Mouse (Mus musculus): ENCODE measurements around the gene Stard10. TPM values are rescaled to one million over a fixed set of nuclear protein-coding genes. Genes with fewer than 3 reads are reported as not detected.

The Stard10 gene
- polyA plus RNA-seq, 1 experiment = 114 TPM

- Histone ChIP-seq H3K4me1 (ENCODE audit: control insufficient read depth, insufficient read depth, low read length) (peaks cover 7% of the 10 kb centered on the region; the same call in 1 of the 2 replicates), H3K27ac (ENCODE audit: control insufficient read depth, insufficient read depth, low read depth, low read length, poor library complexity) (no peak overlapping the region), H3K4me3 (replicated peaks; ENCODE audit: control insufficient read depth, low read depth, low read length) (no peak overlapping the region)
- TF ChIP-seq POLR2A (IDR thresholded peaks at IDR 0.05; ENCODE audit: borderline replicate concordance, control insufficient read depth, low read depth, low read length) = no peak
- no peak for TF ChIP-seq CTCF (IDR thresholded peaks at IDR 0.05; ENCODE audit: control insufficient read depth, insufficient read depth, low read length)
- 48% methylated on average over 5 of the region's 5 CpGs for WGBS
Measured at GRCm38 (mm10) chr7:101378796-101379465, 62.0 kb downstream of the Stard10 start.

- TF ChIP-seq POLR2A (IDR thresholded peaks at IDR 0.05; ENCODE audit: borderline replicate concordance, control insufficient read depth, low read depth, low read length) (no peak), CTCF (IDR thresholded peaks at IDR 0.05; ENCODE audit: control insufficient read depth, insufficient read depth, low read length) (no peak)
- WGBS = 41% methylated on average over 2 of the region's 2 CpGs
- peak overlapping the region; percentile 13 for H3K27ac ChIP-seq (ENCODE audit: control insufficient read depth, insufficient read depth, low read depth, low read length, poor library complexity)
- H3K4me3 ChIP-seq (replicated peaks; ENCODE audit: control insufficient read depth, low read depth, low read length) = no peak overlapping the region
- peaks cover 7% of the 10 kb centered on the region; the same call in 1 of the 2 replicates for H3K4me1 ChIP-seq (ENCODE audit: control insufficient read depth, insufficient read depth, low read length)
Measured at GRCm38 (mm10) chr7:101379732-101380131, 62.8 kb downstream of the Stard10 start.

DNA sequence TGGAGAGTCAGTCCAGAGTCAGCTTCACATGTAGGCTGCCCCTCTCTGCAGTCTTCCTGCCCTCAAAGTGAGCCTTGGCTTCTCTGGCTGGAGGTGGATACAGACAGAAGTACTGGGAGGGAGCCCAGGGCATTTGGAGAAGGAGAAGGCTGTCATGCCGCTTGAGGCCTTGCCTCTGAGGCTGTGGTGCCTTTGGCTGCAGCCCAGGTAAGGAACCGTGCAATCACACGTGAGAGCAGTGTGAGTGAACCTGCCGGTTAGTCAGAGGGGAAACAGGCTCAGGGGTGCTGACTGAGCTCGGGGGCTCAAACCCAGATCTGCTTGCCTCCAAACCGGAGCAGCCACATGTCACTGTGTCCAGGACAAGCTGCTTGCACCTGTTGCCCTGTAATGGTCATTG, 64.6 kb downstream of the Stard10 start:
- Histone ChIP-seq H3K4me1 (ENCODE audit: control insufficient read depth, insufficient read depth, low read length) (peaks cover 7% of the 10 kb centered on the region; the same call in 1 of the 2 replicates), H3K27ac (ENCODE audit: control insufficient read depth, insufficient read depth, low read depth, low read length, poor library complexity) (no peak overlapping the region), H3K4me3 (replicated peaks; ENCODE audit: control insufficient read depth, low read depth, low read length) (no peak overlapping the region)
- WGBS = 56% methylated on average over 6 of the region's 6 CpGs
- no peak for TF ChIP-seq CTCF (IDR thresholded peaks at IDR 0.05; ENCODE audit: control insufficient read depth, insufficient read depth, low read length)
- peak; percentile 29; the same call in 1 of the 2 replicates for TF ChIP-seq POLR2A (IDR thresholded peaks at IDR 0.05; ENCODE audit: borderline replicate concordance, control insufficient read depth, low read depth, low read length)

DNA sequence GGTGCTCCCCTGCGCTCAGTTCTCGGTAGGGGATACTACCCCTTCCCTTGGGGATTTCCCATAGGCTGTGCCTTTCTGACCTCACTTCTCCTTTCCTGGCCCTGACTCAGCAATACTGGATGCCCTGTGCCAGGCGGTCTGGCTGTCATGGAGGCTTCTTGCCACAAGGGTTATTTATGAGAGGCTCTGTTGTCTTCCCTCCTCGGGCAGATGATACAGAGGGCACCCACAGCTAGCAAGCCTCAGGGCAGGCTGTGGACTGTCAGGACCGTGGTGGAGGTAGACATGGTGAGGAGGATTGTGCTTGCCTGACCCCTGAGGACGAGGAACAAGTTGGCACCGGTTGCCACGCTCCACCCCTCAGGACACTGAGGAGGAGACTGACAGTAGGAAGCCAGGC, 65.5 kb downstream of the Stard10 start:
- TF ChIP-seq POLR2A (IDR thresholded peaks at IDR 0.05; ENCODE audit: borderline replicate concordance, control insufficient read depth, low read depth, low read length) = no peak
- peak; percentile 29; the same call in 1 of the 2 replicates for TF ChIP-seq CTCF (IDR thresholded peaks at IDR 0.05; ENCODE audit: control insufficient read depth, insufficient read depth, low read length)
- WGBS = 17% methylated on average over 8 of the region's 8 CpGs

DNA sequence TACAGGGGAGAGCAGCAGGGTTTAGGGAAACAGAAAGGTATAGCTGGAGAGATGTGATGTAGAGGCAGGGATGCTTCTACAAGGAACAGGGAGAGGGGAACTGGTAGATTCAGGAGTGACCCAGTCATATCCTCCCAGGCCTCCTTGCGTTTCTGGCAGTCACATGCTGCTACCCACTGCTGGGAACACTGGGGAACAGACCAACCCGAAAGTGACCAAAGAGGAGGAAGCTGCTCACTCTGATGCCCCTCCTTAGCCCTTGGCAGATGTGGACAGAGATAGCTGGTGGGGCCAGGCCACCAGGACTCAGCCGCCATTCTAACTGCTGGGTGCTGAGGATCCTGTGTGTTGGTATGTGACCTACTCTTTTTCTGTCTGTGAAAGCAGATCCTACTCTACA, 66.9 kb downstream of the Stard10 start:
- Histone ChIP-seq H3K4me3 (replicated peaks; ENCODE audit: control insufficient read depth, low read depth, low read length) (no peak overlapping the region), H3K4me1 (ENCODE audit: control insufficient read depth, insufficient read depth, low read length) (peaks cover 6% of the 10 kb centered on the region; the same call in 1 of the 2 replicates), H3K27ac (ENCODE audit: control insufficient read depth, insufficient read depth, low read depth, low read length, poor library complexity) (no peak overlapping the region)
- TF ChIP-seq POLR2A (IDR thresholded peaks at IDR 0.05; ENCODE audit: borderline replicate concordance, control insufficient read depth, low read depth, low read length) (no peak), CTCF (IDR thresholded peaks at IDR 0.05; ENCODE audit: control insufficient read depth, insufficient read depth, low read length) (no peak)
- 34% methylated on average over 3 of the region's 3 CpGs for WGBS

More for the DNA sequence above, 65.5 kb downstream of the Stard10 start:
- H3K4me1 ChIP-seq (ENCODE audit: control insufficient read depth, insufficient read depth, low read length) = peaks cover 7% of the 10 kb centered on the region; the same call in 1 of the 2 replicates
- H3K27ac ChIP-seq (ENCODE audit: control insufficient read depth, insufficient read depth, low read depth, low read length, poor library complexity) = peak overlapping the region; percentile 23; the same call in 1 of the 2 replicates
- no peak overlapping the region for H3K4me3 ChIP-seq (replicated peaks; ENCODE audit: control insufficient read depth, low read depth, low read length)

GRCm38 (mm10) chr7:101384931-101385330, 68.0 kb downstream of the Stard10 start:
- peaks cover 3% of the 10 kb centered on the region; the same call in 1 of the 2 replicates for H3K4me1 ChIP-seq (ENCODE audit: control insufficient read depth, insufficient read depth, low read length)
- peak overlapping the region; percentile 15; the same call in 1 of the 2 replicates for H3K27ac ChIP-seq (ENCODE audit: control insufficient read depth, insufficient read depth, low read depth, low read length, poor library complexity)
- no peak overlapping the region for H3K4me3 ChIP-seq (replicated peaks; ENCODE audit: control insufficient read depth, low read depth, low read length)
- 83% methylated on average over 10 of the region's 10 CpGs for WGBS
- TF ChIP-seq CTCF (IDR thresholded peaks at IDR 0.05; ENCODE audit: control insufficient read depth, insufficient read depth, low read length) (no peak), POLR2A (IDR thresholded peaks at IDR 0.05; ENCODE audit: borderline replicate concordance, control insufficient read depth, low read depth, low read length) (no peak)

DNA sequence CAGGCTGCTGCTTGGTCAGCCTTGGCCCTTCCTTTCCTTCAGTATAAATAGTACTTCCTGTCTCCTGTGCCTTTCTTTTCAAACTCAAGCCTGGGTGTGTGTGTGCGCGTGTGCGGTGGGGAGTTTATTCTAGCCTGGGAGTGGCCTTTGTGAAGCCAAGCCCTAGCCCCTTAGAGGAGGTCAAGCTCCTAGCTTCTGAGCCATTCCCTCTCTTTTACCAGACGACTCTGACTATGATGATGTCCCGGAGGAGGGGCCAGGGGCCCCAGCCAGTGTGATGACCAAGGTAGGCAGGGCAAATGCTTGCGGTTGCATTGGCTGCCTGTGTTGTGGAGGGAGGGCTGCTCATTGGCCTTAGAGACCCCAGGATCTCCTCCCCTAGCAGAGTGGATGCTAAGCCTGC, 68.4 kb downstream of the Stard10 start:
- TF ChIP-seq CTCF (IDR thresholded peaks at IDR 0.05; ENCODE audit: control insufficient read depth, insufficient read depth, low read length) (no peak), POLR2A (IDR thresholded peaks at IDR 0.05; ENCODE audit: borderline replicate concordance, control insufficient read depth, low read depth, low read length) (no peak)
- Histone ChIP-seq H3K27ac (ENCODE audit: control insufficient read depth, insufficient read depth, low read depth, low read length, poor library complexity) (no peak overlapping the region), H3K4me3 (replicated peaks; ENCODE audit: control insufficient read depth, low read depth, low read length) (no peak overlapping the region), H3K4me1 (ENCODE audit: control insufficient read depth, insufficient read depth, low read length) (peaks cover 3% of the 10 kb centered on the region; the same call in 1 of the 2 replicates)
- 82% methylated on average over 6 of the region's 6 CpGs for WGBS

GRCm38 (mm10) chr7:101385866-101386452, 69.1 kb downstream of the Stard10 start:
- WGBS = 85% methylated on average over 10 of the region's 10 CpGs
- TF ChIP-seq POLR2A (IDR thresholded peaks at IDR 0.05; ENCODE audit: borderline replicate concordance, control insufficient read depth, low read depth, low read length) (no peak), CTCF (IDR thresholded peaks at IDR 0.05; ENCODE audit: control insufficient read depth, insufficient read depth, low read length) (no peak)
- H3K4me1 ChIP-seq (ENCODE audit: control insufficient read depth, insufficient read depth, low read length) = peaks cover 3% of the 10 kb centered on the region; the same call in 1 of the 2 replicates
- H3K4me3 ChIP-seq (replicated peaks; ENCODE audit: control insufficient read depth, low read depth, low read length) = no peak overlapping the region
- no peak overlapping the region for H3K27ac ChIP-seq (ENCODE audit: control insufficient read depth, insufficient read depth, low read depth, low read length, poor library complexity)

All from bone marrow, adult 2 months (tissue).